Comparison of ENCODE assay signal across 12 mouse cellular contexts in genomic region chr16:52879463-52880114, GRCm38 (mm10).
DNase-seq lines count a peak whose midpoint lies in the region; ATAC-seq and TF ChIP-seq lines count a peak whose summit lies in the region.
"Had no signal": no experiment of that assay in that cellular context is flagged by ENCODE, and none has a peak within 500 bp of the region (broad histone marks: within the 10 kb centered on the region; RNA-seq: fewer than 3 reads in every experiment).

No protein-coding gene starts in this region.

- H3K79me2 ChIP-seq in liver, adult 2 months (ENCODE audit: control insufficient read depth, insufficient read depth, low read length): no peaks in the 10 kb centered on the region
- H3K79me2 ChIP-seq in CH12.LX (replicated peaks; ENCODE audit: control insufficient read depth, extremely low read depth, insufficient read depth, poor library complexity, severe bottlenecking): no peaks in the 10 kb centered on the region

- 65% methylated on average over 4 of the region's 4 CpGs for WGBS in forebrain, embryonic 14.5 days
- 84% methylated on average over 4 of the region's 4 CpGs for WGBS in forebrain, embryonic 11.5 days
- 59% methylated on average over 4 of the region's 4 CpGs for WGBS in liver, adult 2 months

- no peak overlapping the region for H3K27ac ChIP-seq in forebrain, embryonic 14.5 days (ENCODE audit: low read depth, low read length)
- H3K27ac ChIP-seq in forebrain, embryonic 11.5 days (ENCODE audit: low read depth, low read length): no peak overlapping the region
- H3K27ac ChIP-seq in liver, adult 2 months (replicated peaks; ENCODE audit: insufficient read depth, low read depth, low read length): no peak overlapping the region
- no peak overlapping the region for H3K27ac ChIP-seq in CH12.LX (ENCODE audit: insufficient read depth, low read depth)
- H3K27ac ChIP-seq: hindbrain, embryonic 10.5 days had no signal

- in situ Hi-C loops in CH12.LX (cut with MboI; ENCODE audit: low pct_ligation_motif_present, low pct_unique_long_range_greater_than_20kb, low sequenced_read_pairs): no loop called here

- ATAC-seq in forebrain, embryonic 14.5 days: peak; percentile 44; the same call in 1 of the 2 replicates
- ATAC-seq in forebrain, embryonic 11.5 days (replicated peaks; ENCODE audit: low FRiP score): no peak

- TF ChIP-seq RAD21 in CH12.LX (IDR thresholded peaks at IDR 0.05; ENCODE audit: low read depth, low read length): no peak

- no peak overlapping the region for H3K4me3 ChIP-seq in forebrain, embryonic 14.5 days (ENCODE audit: low read depth, low read length)
- no peak overlapping the region for H3K4me3 ChIP-seq in forebrain, embryonic 11.5 days (ENCODE audit: low read depth, low read length)
- no peak overlapping the region for H3K4me3 ChIP-seq in liver, adult 2 months (ENCODE audit: insufficient read depth, low read depth, low read length)
- H3K4me3 ChIP-seq in CH12.LX (replicated peaks in 1 of 3; ENCODE audit: low read depth in 2 of 3, low read length in 2 of 3, poor library complexity in 1 of 3): no peak overlapping the region
- H3K4me3 ChIP-seq: erythroblast, embryonic 14.5 days; hindbrain, embryonic 10.5 days had no signal

- H3K36me3 ChIP-seq in forebrain, embryonic 14.5 days (ENCODE audit: control insufficient read depth, insufficient read depth, low read length): no peaks in the 10 kb centered on the region
- no peaks in the 10 kb centered on the region for H3K36me3 ChIP-seq in forebrain, embryonic 11.5 days (ENCODE audit: control insufficient read depth, insufficient read depth, low read length)
- no peaks in the 10 kb centered on the region for H3K36me3 ChIP-seq in liver, adult 2 months (ENCODE audit: control insufficient read depth, insufficient read depth, low read length)
- H3K36me3 ChIP-seq in CH12.LX (replicated peaks in 1 of 2; ENCODE audit: control insufficient read depth in 1 of 2, insufficient read depth in 1 of 2, low read length in 1 of 2): no peaks in the 10 kb centered on the region
- H3K36me3 ChIP-seq: hindbrain, embryonic 10.5 days had no signal

- no peak for TF ChIP-seq POLR2A in liver, adult 2 months (IDR thresholded peaks at IDR 0.05; ENCODE audit: extremely low read depth, insufficient read depth, low read length)
- TF ChIP-seq POLR2A in CH12.LX (IDR thresholded peaks at IDR 0.05; ENCODE audit: low read depth, low read length): no peak

- H3K27me3 ChIP-seq in forebrain, embryonic 14.5 days (replicated peaks; ENCODE audit: control insufficient read depth, insufficient read depth, low read length): no peaks in the 10 kb centered on the region
- H3K27me3 ChIP-seq in forebrain, embryonic 11.5 days (ENCODE audit: control insufficient read depth, insufficient read depth, low read length): no peaks in the 10 kb centered on the region
- no peaks in the 10 kb centered on the region for H3K27me3 ChIP-seq in liver, adult 2 months (ENCODE audit: control insufficient read depth, insufficient read depth, low read length)
- H3K27me3 ChIP-seq in CH12.LX (replicated peaks): no peaks in the 10 kb centered on the region

- no peak overlapping the region for H3K9ac ChIP-seq in forebrain, embryonic 14.5 days (ENCODE audit: low read length)
- H3K9ac ChIP-seq in forebrain, embryonic 11.5 days (ENCODE audit: low read length): no peak overlapping the region
- no peak overlapping the region for H3K9ac ChIP-seq in liver, adult 2 months (ENCODE audit: low read depth, low read length)
- H3K9ac ChIP-seq in CH12.LX (ENCODE audit: insufficient read depth, low read depth): no peak overlapping the region

- peak; percentile 95 for TF ChIP-seq EP300 in CH12.LX (IDR thresholded peaks at IDR 0.05; ENCODE audit: low read length)

- no peak for TF ChIP-seq CTCF in liver, adult 2 months (IDR thresholded peaks at IDR 0.05; ENCODE audit: low read depth, low read length)
- no peak for TF ChIP-seq CTCF in CH12.LX (conservative IDR thresholded peaks at IDR 0.05 in 1 of 2, IDR thresholded peaks at IDR 0.05 in 1 of 2; ENCODE audit: low read depth in 2 of 2, low read length in 2 of 2)

- dilution Hi-C loops in CH12.LX (cut with MboI; ENCODE audit: extremely low pct_ligation_motif_present, extremely low pct_unique_long_range_greater_than_20kb, low sequenced_read_pairs): no loop called here

- H3K9me3 ChIP-seq in forebrain, embryonic 14.5 days (replicated peaks; ENCODE audit: control insufficient read depth, low read length): no peaks in the 10 kb centered on the region
- no peaks in the 10 kb centered on the region for H3K9me3 ChIP-seq in forebrain, embryonic 11.5 days (ENCODE audit: control insufficient read depth, low read length)
- H3K9me3 ChIP-seq in CH12.LX (replicated peaks; ENCODE audit: low read length): no peaks in the 10 kb centered on the region
- H3K9me3 ChIP-seq: hindbrain, embryonic 10.5 days had no signal

- no peak overlapping the region for H3K4me2 ChIP-seq in forebrain, embryonic 14.5 days (ENCODE audit: low read length)
- H3K4me2 ChIP-seq in forebrain, embryonic 11.5 days (ENCODE audit: low read depth, low read length, severe bottlenecking): no peak overlapping the region
- H3K4me2 ChIP-seq in CH12.LX (ENCODE audit: insufficient read depth, low read depth, poor library complexity, severe bottlenecking): peak overlapping the region; percentile 71; the same call in 1 of the 2 replicates

- no peaks in the 10 kb centered on the region for H3K4me1 ChIP-seq in forebrain, embryonic 14.5 days (ENCODE audit: control insufficient read depth, insufficient read depth, low read length)
- H3K4me1 ChIP-seq in forebrain, embryonic 11.5 days (replicated peaks; ENCODE audit: control insufficient read depth, insufficient read depth, low read length): no peaks in the 10 kb centered on the region
- H3K4me1 ChIP-seq in liver, adult 2 months (ENCODE audit: control insufficient read depth, insufficient read depth, low read length): no peaks in the 10 kb centered on the region
- H3K4me1 ChIP-seq in CH12.LX (ENCODE audit: control insufficient read depth in 1 of 2, insufficient read depth in 2 of 2): peaks cover 0 to 18% of the 10 kb centered on the region in 2 experiments; a peak in 2 of 4 replicates
- H3K4me1 ChIP-seq: hindbrain, embryonic 10.5 days had no signal

- peak; percentile 81 for DNase-seq in forebrain, embryonic 14.5 days (ENCODE audit: low spot score)
- no peak for DNase-seq in forebrain, embryonic 11.5 days (ENCODE audit: low spot score)
- DNase-seq in liver, adult 2 months (ENCODE audit: extremely low read depth, low read depth, low spot score): peak; percentile 3
- DNase-seq in liver (no peak), CH12.LX (ENCODE audit: extremely low read depth) (peak; percentile 62)
- peak; percentile 21 to 72 for DNase-seq in layer of hippocampus, adult 18-20 months (ENCODE audit: low spot score in 2 of 2)
- DNase-seq in thymus, postnatal 14 days: no peak
- no peak for DNase-seq in retina, postnatal 1 day
- DNase-seq: heart, adult 11 months; thymus, postnatal 36 days had no signal

TF ChIP-seq in CH12.LX, 34 proteins besides CTCF, POLR2A, EP300 and RAD21:
- TF ChIP-seq TBP (conservative IDR thresholded peaks at IDR 0.05; ENCODE audit: low read depth, low read length) (no peak), RCOR1 (conservative IDR thresholded peaks at IDR 0.05; ENCODE audit: low read depth, low read length) (peak; percentile 45; the same call in 1 of the 2 replicates), NRF1 (IDR thresholded peaks at IDR 0.05; ENCODE audit: low read depth, low read length) (no peak), ELF1 (IDR thresholded peaks at IDR 0.05; ENCODE audit: low read depth, low read length) (no peak), ETS1 (conservative IDR thresholded peaks at IDR 0.05; ENCODE audit: low read depth, low read length) (peak; percentile 80), MEF2A (IDR thresholded peaks at IDR 0.05; ENCODE audit: borderline replicate concordance, low read depth, low read length) (peak; percentile 44; the same call in 1 of the 2 replicates), JUND (conservative IDR thresholded peaks at IDR 0.05; ENCODE audit: low read depth, low read length) (peak; percentile 62; the same call in 1 of the 2 replicates), BHLHE40 (IDR thresholded peaks at IDR 0.05; ENCODE audit: low read depth, low read length) (peak; percentile 86), CHD2 (IDR thresholded peaks at IDR 0.05; ENCODE audit: low read length) (no peak), JUN (IDR thresholded peaks at IDR 0.05; ENCODE audit: insufficient read depth, low read depth, low read length) (peak; percentile 64), MYC (IDR thresholded peaks at IDR 0.05; ENCODE audit: low read depth, low read length) (no peak), UBTF (IDR thresholded peaks at IDR 0.05; ENCODE audit: low read depth, low read length) (no peak), PAX5 (IDR thresholded peaks at IDR 0.05; ENCODE audit: low read length) (no peak), POLR2AphosphoS2 (IDR thresholded peaks at IDR 0.05; ENCODE audit: low read depth, low read length) (no peak), MAFK (IDR thresholded peaks at IDR 0.05; ENCODE audit: insufficient replicate concordance, low read length) (0 out of 2 replicates have a peak, but pooled peaks have one; percentile 31), MXI1 (IDR thresholded peaks at IDR 0.05; ENCODE audit: low read depth, low read length) (no peak), SIN3A (IDR thresholded peaks at IDR 0.05; ENCODE audit: low read length) (no peak), IRF4 (IDR thresholded peaks at IDR 0.05; ENCODE audit: low read depth, low read length) (peak; percentile 87), GABPA (IDR thresholded peaks at IDR 0.05; ENCODE audit: insufficient replicate concordance, low read depth, low read length) (no peak), CHD1 (IDR thresholded peaks at IDR 0.05; ENCODE audit: low read depth, low read length) (no peak), USF2 (conservative IDR thresholded peaks at IDR 0.05; ENCODE audit: low read depth, low read length) (no peak), KAT2A (IDR thresholded peaks at IDR 0.05; ENCODE audit: insufficient replicate concordance, low read length) (no peak), E2F4 (IDR thresholded peaks at IDR 0.05; ENCODE audit: insufficient replicate concordance, low read depth, low read length) (no peak)

Comparison
In these comparisons a context has a peak if more than half of its experiments do, and no peak if none do; other contexts are left out.
1. DNase-seq: peak in forebrain, embryonic 14.5 days (single experiment), liver, adult 2 months (single experiment), CH12.LX (single experiment) and layer of hippocampus, adult 18-20 months (2 of 2); none in forebrain, embryonic 11.5 days (single experiment), liver (single experiment), thymus, postnatal 14 days (single experiment) and retina, postnatal 1 day (single experiment).